Mouse (Mus musculus): ENCODE data around the gene Stra6. TPM values are rescaled to one million over a fixed set of nuclear protein-coding genes. Genes with fewer than 3 reads are reported as not detected.

Stra6 gene
- polyA plus RNA-seq, 1 experiment from 2014 or later = 4.0 TPM

DNA sequence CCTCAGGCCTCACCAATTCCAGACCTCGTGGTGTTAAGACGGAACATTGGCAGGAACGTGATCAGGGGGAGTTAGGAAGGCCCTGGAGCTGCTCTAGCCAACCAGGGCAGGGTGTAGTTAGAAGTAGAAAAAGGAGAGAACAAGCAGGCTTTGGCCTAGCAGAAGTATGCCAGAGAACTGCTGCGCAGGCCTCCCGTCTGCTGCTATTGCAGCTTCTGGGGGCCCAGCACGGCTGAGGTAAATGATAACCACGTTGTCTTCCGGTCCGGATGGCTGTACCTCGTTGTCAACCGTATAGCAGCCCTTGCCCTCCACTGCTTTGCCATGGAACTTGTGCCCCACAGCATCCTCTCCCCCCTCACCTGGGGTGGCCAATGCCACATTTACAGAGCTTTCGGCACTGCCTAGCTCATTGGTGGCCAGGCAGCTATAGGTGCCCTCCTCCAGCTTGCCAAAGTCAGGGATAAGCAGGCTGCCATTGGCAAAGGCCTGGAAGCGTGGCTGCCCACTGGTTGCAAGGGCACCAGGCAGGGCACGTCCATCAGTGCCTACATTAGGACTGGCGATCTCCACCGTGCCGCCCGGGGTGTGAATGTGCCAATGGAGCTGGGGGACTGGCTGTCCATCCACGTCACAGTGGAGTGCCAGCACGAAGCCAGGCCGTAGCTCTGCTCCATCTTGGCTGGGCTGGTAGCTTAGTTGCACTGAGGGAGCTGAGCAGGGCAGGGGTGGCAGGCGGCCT, 93.4 kb downstream of the Stra6 start:
- Histone ChIP-seq H3K27ac (ENCODE audit: low read depth) (peak overlapping the region; percentile 99), H3K4me1 (ENCODE audit: insufficient read depth) (peaks cover 58% of the 10 kb centered on the region), H3K27me3 (ENCODE audit: insufficient read depth, low read length) (no peaks in the 10 kb centered on the region), H3K9ac (peak overlapping the region; percentile 26; the same call in 1 of the 2 replicates), H3K4me3 (ENCODE audit: low read depth, low read length) (peak overlapping the region; percentile 32), H3K36me3 (ENCODE audit: insufficient read depth) (peaks cover 12% of the 10 kb centered on the region; the same call in 1 of the 2 replicates), H3K9me3 (ENCODE audit: low read depth, low read length) (no peaks in the 10 kb centered on the region), H3K4me2 (peak overlapping the region; percentile 72)
- DNase-seq (no peak), ATAC-seq (ENCODE audit: insufficient read depth) (no peak)
- WGBS = 81% methylated on average over 22 of the region's 22 CpGs
- TF ChIP-seq CTCF (IDR thresholded peaks at IDR 0.05; ENCODE audit: low read depth) = peak; percentile 31

DNA sequence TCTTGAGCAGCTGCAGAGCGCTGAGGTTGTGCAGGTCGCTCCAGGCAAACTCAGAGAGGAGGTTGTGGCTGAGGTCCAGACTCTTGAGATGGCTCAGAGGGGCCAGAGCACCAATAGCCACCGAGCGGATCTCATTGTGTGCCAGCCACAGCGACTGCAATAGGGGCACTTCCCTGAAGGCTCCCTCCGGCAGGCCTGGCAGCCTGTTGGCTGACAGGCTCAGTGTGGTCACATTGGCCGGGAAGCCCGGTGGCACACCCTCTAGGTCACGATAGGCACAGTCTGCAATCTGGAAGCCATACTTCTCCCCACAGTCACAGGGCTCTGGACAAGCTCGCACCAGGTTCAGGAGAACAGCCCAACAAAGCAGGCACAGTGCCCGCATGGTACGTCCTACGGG, 94.2 kb downstream of the Stra6 start:
- H3K27me3 ChIP-seq (ENCODE audit: insufficient read depth, low read length) = no peaks in the 10 kb centered on the region
- 0 out of 2 replicates have a peak, but pooled peaks cover 4% of the 10 kb centered on the region for H3K36me3 ChIP-seq (ENCODE audit: insufficient read depth)
- H3K9me3 ChIP-seq (ENCODE audit: low read depth, low read length) = no peaks in the 10 kb centered on the region
- peaks cover 58% of the 10 kb centered on the region for H3K4me1 ChIP-seq (ENCODE audit: insufficient read depth)
- H3K9ac ChIP-seq = peak overlapping the region; percentile 51
- peak; percentile 19 for DNase-seq
- peak overlapping the region; percentile 99 for H3K27ac ChIP-seq (ENCODE audit: low read depth)
- H3K4me2 ChIP-seq = peak overlapping the region; percentile 72
- H3K4me3 ChIP-seq (ENCODE audit: low read depth, low read length) = peak overlapping the region; percentile 32
- WGBS = 59% methylated on average over 13 of the region's 13 CpGs
- ATAC-seq (ENCODE audit: insufficient read depth) = 0 out of 2 replicates have a peak, but pooled peaks have one; percentile 1
- no peak for TF ChIP-seq CTCF (IDR thresholded peaks at IDR 0.05; ENCODE audit: low read depth)

DNA sequence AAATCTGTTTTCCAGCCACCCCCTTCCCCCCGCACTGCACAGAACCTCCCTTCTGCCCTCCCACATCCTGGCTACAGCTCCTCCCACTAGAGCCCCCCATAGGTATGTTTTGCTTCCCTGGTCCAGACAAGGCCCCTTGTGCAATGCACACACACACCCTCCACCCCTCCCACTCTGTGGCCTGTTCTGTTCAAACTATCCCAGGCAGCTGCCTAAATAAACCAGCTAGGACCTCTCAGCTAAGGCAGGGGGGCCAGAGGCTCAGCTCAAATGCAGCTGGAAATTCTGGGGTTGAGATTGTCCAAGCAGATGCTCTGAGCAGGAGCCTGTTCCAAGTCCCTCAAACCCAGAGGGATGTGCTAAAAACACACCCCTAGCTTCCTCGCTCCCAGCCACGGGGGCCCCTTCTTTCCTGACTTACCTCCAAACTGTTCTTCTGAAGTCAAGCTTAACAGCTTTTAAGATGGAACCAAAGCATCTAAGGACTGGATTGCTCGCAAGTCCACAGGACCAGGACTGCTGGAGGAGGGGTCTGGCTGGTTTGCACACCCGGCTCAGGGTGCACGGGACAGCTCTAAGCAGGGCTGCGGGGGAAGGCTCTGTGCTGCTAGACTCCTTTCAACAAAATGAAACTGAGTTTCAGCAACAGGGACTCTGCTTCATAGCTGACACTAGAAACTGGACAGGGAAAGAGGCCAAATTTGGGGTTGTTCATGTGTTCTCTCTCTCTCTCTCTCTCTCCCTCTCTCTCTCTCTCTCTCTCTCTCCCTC, 95.1 kb downstream of the Stra6 start:
- peak overlapping the region; percentile 72 for H3K4me2 ChIP-seq
- 0 out of 2 replicates have a peak, but pooled peaks cover 4% of the 10 kb centered on the region for H3K36me3 ChIP-seq (ENCODE audit: insufficient read depth)
- WGBS = 6% methylated on average over 7 of the region's 7 CpGs
- ATAC-seq (ENCODE audit: insufficient read depth) (peak; percentile 86), DNase-seq (peak; percentile 88)
- H3K9ac ChIP-seq = peak overlapping the region; percentile 51
- H3K27me3 ChIP-seq (ENCODE audit: insufficient read depth, low read length) = no peaks in the 10 kb centered on the region
- peaks cover 50% of the 10 kb centered on the region for H3K4me1 ChIP-seq (ENCODE audit: insufficient read depth)
- no peaks in the 10 kb centered on the region for H3K9me3 ChIP-seq (ENCODE audit: low read depth, low read length)
- TF ChIP-seq CTCF (IDR thresholded peaks at IDR 0.05; ENCODE audit: low read depth) = no peak
- H3K4me3 ChIP-seq (ENCODE audit: low read depth, low read length) = peak overlapping the region; percentile 32
- peak overlapping the region; percentile 99 for H3K27ac ChIP-seq (ENCODE audit: low read depth)

DNA sequence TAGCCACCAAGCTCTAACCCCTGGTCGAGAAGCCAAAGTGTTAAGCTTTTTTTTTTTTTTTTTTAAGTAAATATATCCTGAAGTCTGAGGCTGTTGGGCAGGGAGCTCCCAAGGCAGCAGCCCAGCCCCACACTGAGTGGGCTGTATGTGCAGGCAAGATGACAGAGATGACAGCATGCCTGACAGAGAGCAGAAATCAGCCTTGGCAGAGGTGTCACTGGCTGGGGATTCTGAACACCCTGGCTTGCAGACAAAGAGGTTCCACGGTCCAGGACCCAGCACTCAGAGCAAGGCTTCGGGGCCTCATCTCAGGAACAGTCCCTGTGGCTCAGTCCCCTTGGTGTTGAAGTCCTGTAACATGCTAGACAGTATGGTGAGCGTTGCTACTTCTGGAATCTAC, 96.3 kb downstream of the Stra6 start:
- H3K4me3 ChIP-seq (ENCODE audit: low read depth, low read length) = no peak overlapping the region
- DNase-seq (peak; percentile 66), ATAC-seq (ENCODE audit: insufficient read depth) (peak; percentile 23; the same call in 1 of the 2 replicates)
- H3K4me2 ChIP-seq = no peak overlapping the region; the same call in 1 of the 2 replicates
- H3K36me3 ChIP-seq (ENCODE audit: insufficient read depth) = 0 out of 2 replicates have a peak, but pooled peaks cover 4% of the 10 kb centered on the region
- H3K4me1 ChIP-seq (ENCODE audit: insufficient read depth) = peaks cover 39% of the 10 kb centered on the region
- peak overlapping the region; percentile 99 for H3K27ac ChIP-seq (ENCODE audit: low read depth)
- H3K27me3 ChIP-seq (ENCODE audit: insufficient read depth, low read length) = no peaks in the 10 kb centered on the region
- H3K9me3 ChIP-seq (ENCODE audit: low read depth, low read length) = no peaks in the 10 kb centered on the region
- peak overlapping the region; percentile 7; the same call in 1 of the 2 replicates for H3K9ac ChIP-seq
- WGBS = 22% methylated on average over 4 of the region's 4 CpGs
- no peak for TF ChIP-seq CTCF (IDR thresholded peaks at IDR 0.05; ENCODE audit: low read depth)

DNA sequence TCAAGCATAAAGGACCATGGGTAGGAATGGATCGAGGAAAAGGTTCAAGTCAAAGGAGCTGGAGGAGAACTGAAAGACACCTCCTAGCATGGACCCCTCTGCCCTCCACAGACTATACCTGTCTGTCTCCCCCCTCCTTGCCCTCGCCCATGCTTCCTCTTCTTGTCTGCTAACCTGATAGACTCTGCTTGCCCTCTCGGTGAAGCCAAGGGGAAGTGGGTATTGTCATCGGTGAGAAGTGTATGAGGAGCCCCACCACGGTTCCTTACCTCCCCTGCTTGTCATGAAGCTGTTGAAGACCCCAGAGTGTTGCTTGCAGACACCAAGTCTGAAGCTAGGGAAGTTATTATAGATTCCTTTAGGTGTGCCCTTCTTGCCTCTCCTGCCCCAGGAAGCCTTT, 96.7 kb downstream of the Stra6 start:
- no peaks in the 10 kb centered on the region for H3K27me3 ChIP-seq (ENCODE audit: insufficient read depth, low read length)
- H3K9ac ChIP-seq = 0 out of 2 replicates have a peak overlapping the region, but pooled peaks have one; percentile 7
- H3K4me2 ChIP-seq = no peak overlapping the region
- no peaks in the 10 kb centered on the region for H3K9me3 ChIP-seq (ENCODE audit: low read depth, low read length)
- WGBS = 64% methylated on average over 5 of the region's 5 CpGs
- ATAC-seq (ENCODE audit: insufficient read depth) (no peak), DNase-seq (no peak)
- H3K4me1 ChIP-seq (ENCODE audit: insufficient read depth) = peaks cover 34% of the 10 kb centered on the region
- H3K4me3 ChIP-seq (ENCODE audit: low read depth, low read length) = no peak overlapping the region
- no peak for TF ChIP-seq CTCF (IDR thresholded peaks at IDR 0.05; ENCODE audit: low read depth)
- H3K27ac ChIP-seq (ENCODE audit: low read depth) = peak overlapping the region; percentile 99
- 0 out of 2 replicates have a peak, but pooled peaks cover 4% of the 10 kb centered on the region for H3K36me3 ChIP-seq (ENCODE audit: insufficient read depth)

DNA sequence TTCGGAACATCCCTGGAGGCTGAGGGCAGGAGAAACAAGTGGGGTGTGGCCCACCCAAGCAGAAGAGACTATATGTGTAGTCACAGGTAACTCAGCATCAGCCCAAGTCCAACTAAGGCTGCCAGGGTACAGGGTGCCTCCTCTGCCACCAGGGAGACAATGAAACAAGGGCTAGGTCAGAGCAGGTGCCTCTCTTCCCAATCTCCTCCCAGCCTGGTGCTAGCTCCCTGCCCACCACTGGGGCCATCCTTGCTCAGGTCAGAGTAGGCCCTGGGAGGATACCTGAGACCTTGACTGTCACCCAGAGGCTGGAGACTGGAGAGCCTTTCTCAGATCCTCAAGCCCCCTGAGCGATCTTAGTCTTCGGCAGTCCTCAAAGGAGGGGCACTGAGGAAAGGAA, 98.6 kb downstream of the Stra6 start:
- no peak for TF ChIP-seq CTCF (IDR thresholded peaks at IDR 0.05; ENCODE audit: low read depth)
- H3K27ac ChIP-seq (ENCODE audit: low read depth) = no peak overlapping the region
- H3K36me3 ChIP-seq (ENCODE audit: insufficient read depth) = no peaks in the 10 kb centered on the region
- WGBS = 90% methylated on average over 3 of the region's 3 CpGs
- DNase-seq = no peak
- H3K4me1 ChIP-seq (ENCODE audit: insufficient read depth) = peaks cover 16% of the 10 kb centered on the region
- H3K9me3 ChIP-seq (ENCODE audit: low read depth, low read length) = no peaks in the 10 kb centered on the region
- no peak for ATAC-seq (ENCODE audit: insufficient read depth)
- H3K27me3 ChIP-seq (ENCODE audit: insufficient read depth, low read length) = no peaks in the 10 kb centered on the region
- H3K4me3 ChIP-seq (ENCODE audit: low read depth, low read length) = no peak overlapping the region
- H3K4me2 ChIP-seq = no peak overlapping the region
- H3K9ac ChIP-seq = no peak overlapping the region

DNA sequence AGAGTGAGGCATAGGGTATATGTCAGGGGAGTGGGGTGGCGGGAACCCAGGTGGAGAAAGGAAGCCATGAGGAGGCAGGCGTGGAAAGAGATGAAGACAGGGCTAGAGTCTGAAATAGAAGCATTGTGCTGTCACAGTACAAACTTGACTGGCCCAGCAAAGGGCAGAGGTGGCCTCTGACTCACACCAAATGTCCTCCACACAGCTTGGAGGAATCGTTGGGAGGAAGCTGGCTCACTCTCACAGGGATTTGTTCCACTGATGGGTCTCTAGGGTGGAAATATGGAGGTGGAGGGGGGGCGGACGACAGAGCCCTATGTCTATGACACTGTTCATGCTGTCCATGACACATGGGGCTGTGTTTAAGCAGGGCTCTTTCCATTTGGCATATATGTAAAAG, 99.6 kb downstream of the Stra6 start:
- no peak overlapping the region for H3K9ac ChIP-seq
- ATAC-seq (ENCODE audit: insufficient read depth) (no peak), DNase-seq (no peak)
- H3K27me3 ChIP-seq (ENCODE audit: insufficient read depth, low read length) = no peaks in the 10 kb centered on the region
- H3K4me1 ChIP-seq (ENCODE audit: insufficient read depth) = peaks cover 8% of the 10 kb centered on the region
- no peak overlapping the region for H3K4me3 ChIP-seq (ENCODE audit: low read depth, low read length)
- H3K4me2 ChIP-seq = no peak overlapping the region
- no peak for TF ChIP-seq CTCF (IDR thresholded peaks at IDR 0.05; ENCODE audit: low read depth)
- 59% methylated on average over 5 of the region's 5 CpGs for WGBS
- H3K9me3 ChIP-seq (ENCODE audit: low read depth, low read length) = no peaks in the 10 kb centered on the region
- no peaks in the 10 kb centered on the region for H3K36me3 ChIP-seq (ENCODE audit: insufficient read depth)
- no peak overlapping the region for H3K27ac ChIP-seq (ENCODE audit: low read depth)
